Comparison of ENCODE assay signal across 22 mouse cellular contexts in genomic region chr9:77172044-77172443, GRCm38 (mm10).
A peak's percentile ranks its signal among the peaks of the same experiment; 100 is the strongest.
DNase-seq lines count a peak whose midpoint lies in the region; ATAC-seq and TF ChIP-seq lines count a peak whose summit lies in the region.
"Had no signal": no experiment of that assay in that cellular context is flagged by ENCODE, and none has a peak within 500 bp of the region (broad histone marks: within the 10 kb centered on the region; RNA-seq: fewer than 3 reads in every experiment).

No protein-coding gene starts in this region.

- H3K4me3 ChIP-seq in forebrain, embryonic 14.5 days (ENCODE audit: low read depth, low read length) = no peak overlapping the region
- H3K4me3 ChIP-seq in forebrain, embryonic 10.5 days = no peak overlapping the region
- H3K4me3 ChIP-seq: embryonic facial prominence, embryonic 12.5 days; left cerebral cortex, adult 2 months; limb, embryonic 10.5 days; lung, embryonic 15.5 days; neural tube, embryonic 13.5 days; stomach, embryonic 15.5 days had no signal

- H3K9ac ChIP-seq in forebrain, embryonic 14.5 days (ENCODE audit: low read length) = no peak overlapping the region
- H3K9ac ChIP-seq: embryonic facial prominence, embryonic 12.5 days; lung, embryonic 15.5 days; neural tube, embryonic 13.5 days; stomach, embryonic 15.5 days had no signal

- H3K4me2 ChIP-seq in forebrain, embryonic 14.5 days (ENCODE audit: low read length) = no peak overlapping the region
- H3K4me2 ChIP-seq: embryonic facial prominence, embryonic 12.5 days; heart, embryonic 11.5 days; liver, embryonic 11.5 days; lung, embryonic 15.5 days; neural tube, embryonic 13.5 days; stomach, embryonic 15.5 days had no signal

- H3K36me3 ChIP-seq in forebrain, embryonic 14.5 days (ENCODE audit: control insufficient read depth, insufficient read depth, low read length) = no peaks in the 10 kb centered on the region
- no peaks in the 10 kb centered on the region for H3K36me3 ChIP-seq in forebrain, embryonic 10.5 days (replicated peaks)
- H3K36me3 ChIP-seq: embryonic facial prominence, embryonic 12.5 days; limb, embryonic 10.5 days; lung, embryonic 15.5 days; neural tube, embryonic 13.5 days; stomach, embryonic 15.5 days had no signal

- 55% methylated on average over 5 of the region's 5 CpGs for WGBS in forebrain, embryonic 14.5 days
- WGBS in forebrain, embryonic 10.5 days = 64% methylated on average over 5 of the region's 5 CpGs

- no peak for TF ChIP-seq CTCF in Patski (IDR thresholded peaks at IDR 0.05)

- intact Hi-C loops in heart, postnatal 36 days (cut with DNase I) = no loop called here

- no peaks in the 10 kb centered on the region for H3K9me3 ChIP-seq in forebrain, embryonic 14.5 days (replicated peaks; ENCODE audit: control insufficient read depth, low read length)
- H3K9me3 ChIP-seq in forebrain, embryonic 10.5 days = no peaks in the 10 kb centered on the region
- H3K9me3 ChIP-seq: embryonic facial prominence, embryonic 12.5 days; limb, embryonic 10.5 days; lung, embryonic 15.5 days; neural tube, embryonic 13.5 days; stomach, embryonic 15.5 days had no signal

- POLR2A ChIA-PET in Patski (lab: Charles Lee) = no interaction called here

- no peaks in the 10 kb centered on the region for H3K27me3 ChIP-seq in forebrain, embryonic 14.5 days (replicated peaks; ENCODE audit: control insufficient read depth, insufficient read depth, low read length)
- H3K27me3 ChIP-seq in forebrain, embryonic 10.5 days (ENCODE audit: poor library complexity, severe bottlenecking) = no peaks in the 10 kb centered on the region
- no peaks in the 10 kb centered on the region for H3K27me3 ChIP-seq in Patski
- H3K27me3 ChIP-seq: CH12.LX; embryonic facial prominence, embryonic 12.5 days; lung, embryonic 15.5 days; neural tube, embryonic 13.5 days; stomach, embryonic 15.5 days had no signal

- H3K27ac ChIP-seq in forebrain, embryonic 14.5 days (ENCODE audit: low read depth, low read length) = no peak overlapping the region
- H3K27ac ChIP-seq in forebrain, embryonic 10.5 days = no peak overlapping the region
- H3K27ac ChIP-seq: embryonic facial prominence, embryonic 12.5 days; hindbrain, postnatal 0 days; left cerebral cortex, adult 2 months; limb, embryonic 10.5 days; lung, embryonic 15.5 days; neural tube, embryonic 13.5 days; stomach, embryonic 15.5 days had no signal

- H3K4me1 ChIP-seq in forebrain, embryonic 14.5 days (ENCODE audit: control insufficient read depth, insufficient read depth, low read length) = no peaks in the 10 kb centered on the region
- no peaks in the 10 kb centered on the region for H3K4me1 ChIP-seq in forebrain, embryonic 10.5 days
- H3K4me1 ChIP-seq: embryonic facial prominence, embryonic 12.5 days; limb, embryonic 10.5 days; lung, embryonic 15.5 days; neural tube, embryonic 13.5 days; stomach, embryonic 15.5 days had no signal

- peak; percentile 1 for DNase-seq in forebrain, embryonic 14.5 days (ENCODE audit: low spot score)
- DNase-seq in forebrain, embryonic 10.5 days (ENCODE audit: extremely low spot score, low spot score) = no peak
- DNase-seq in 3T3-L1 (ENCODE audit: low read depth, low spot score) (peak; percentile 57), Patski (ENCODE audit: low read depth, low spot score) (peak; percentile 55)
- peak; percentile 7 for DNase-seq in lung, postnatal 14 days
- DNase-seq in embryo, embryonic 11 days = no peak
- DNase-seq in heart, postnatal 36 days = no peak
- DNase-seq: cerebellum, adult 11 months; cerebellum, postnatal 36 days; kidney, adult 11 months; kidney, postnatal 10 days; right cerebral cortex, postnatal 14 days had no signal

- CTCF ChIA-PET in Patski (lab: Charles Lee) = interaction anchor here (0.9 to 1.4 kb wide), 4 partner anchors 9 to 142 kb away, joined by 3 to 4 read pairs (median 3); no protein-coding TSS in a partner anchor

- in situ Hi-C loops in Patski (cut with MboI; ENCODE audit: low pct_unique_long_range_greater_than_20kb) = no loop called here

- peak; percentile 26; the same call in 1 of the 2 replicates for ATAC-seq in forebrain, embryonic 14.5 days
- ATAC-seq in Patski = peak; percentile 100
- ATAC-seq: hindbrain, postnatal 0 days had no signal

Comparison
In these comparisons a context has a peak if more than half of its experiments do, and no peak if none do; other contexts are left out.
1. DNase-seq: peak in forebrain, embryonic 14.5 days (single experiment), 3T3-L1 (single experiment), Patski (single experiment) and lung, postnatal 14 days (single experiment); none in forebrain, embryonic 10.5 days (single experiment), embryo, embryonic 11 days (single experiment) and heart, postnatal 36 days (0 of 2).